Mouse (Mus musculus): Measurements from ENCODE around the gene Sipa1l1. TPM values are rescaled to one million over a fixed set of nuclear protein-coding genes. Genes with fewer than 3 reads are reported as not detected.
A peak's percentile ranks its signal among the peaks of the same experiment; 100 is the strongest.

The Sipa1l1 gene
- polyA plus RNA-seq, 1 experiment = 38.0 TPM

- TF ChIP-seq POLR2A (IDR thresholded peaks at IDR 0.05; ENCODE audit: low read depth, low read length) (no peak), CTCF (IDR thresholded peaks at IDR 0.05; ENCODE audit: borderline replicate concordance, insufficient read depth, low read length) (no peak)
- no peak overlapping the region for H3K4me3 ChIP-seq (ENCODE audit: insufficient read depth, low read length)
- H3K4me1 ChIP-seq (ENCODE audit: control insufficient read depth, insufficient read depth, low read length) = peaks cover 19% of the 10 kb centered on the region
- H3K27ac ChIP-seq (ENCODE audit: insufficient read depth, low read length) = no peak overlapping the region
Observed at GRCm38 (mm10) chr12:82234463-82235223, 65.5 kb downstream of the Sipa1l1 start.

GRCm38 (mm10) chr12:82237095-82237494 is 68.0 kb downstream of the Sipa1l1 start:
- no peak for TF ChIP-seq POLR2A (IDR thresholded peaks at IDR 0.05; ENCODE audit: low read depth, low read length)
- TF ChIP-seq CTCF (IDR thresholded peaks at IDR 0.05; ENCODE audit: borderline replicate concordance, insufficient read depth, low read length) = no peak
- peaks cover 8% of the 10 kb centered on the region for H3K4me1 ChIP-seq (ENCODE audit: control insufficient read depth, insufficient read depth, low read length)
- no peak overlapping the region for H3K27ac ChIP-seq (ENCODE audit: insufficient read depth, low read length)
- H3K4me3 ChIP-seq (ENCODE audit: insufficient read depth, low read length) = no peak overlapping the region

GRCm38 (mm10) chr12:82237946-82238345 is 68.8 kb downstream of the Sipa1l1 start:
- Histone ChIP-seq H3K27ac (ENCODE audit: insufficient read depth, low read length) (no peak overlapping the region), H3K4me3 (ENCODE audit: insufficient read depth, low read length) (no peak overlapping the region), H3K4me1 (ENCODE audit: control insufficient read depth, insufficient read depth, low read length) (peaks cover 8% of the 10 kb centered on the region)
- no peak for TF ChIP-seq POLR2A (IDR thresholded peaks at IDR 0.05; ENCODE audit: low read depth, low read length)
- no peak for TF ChIP-seq CTCF (IDR thresholded peaks at IDR 0.05; ENCODE audit: borderline replicate concordance, insufficient read depth, low read length)

- Histone ChIP-seq H3K27ac (ENCODE audit: insufficient read depth, low read length) (peak overlapping the region; percentile 39; the same call in 1 of the 2 replicates), H3K4me3 (ENCODE audit: insufficient read depth, low read length) (no peak overlapping the region), H3K4me1 (ENCODE audit: control insufficient read depth, insufficient read depth, low read length) (peaks cover 11% of the 10 kb centered on the region)
- TF ChIP-seq CTCF (IDR thresholded peaks at IDR 0.05; ENCODE audit: borderline replicate concordance, insufficient read depth, low read length) (no peak), POLR2A (IDR thresholded peaks at IDR 0.05; ENCODE audit: low read depth, low read length) (no peak)
Observed at GRCm38 (mm10) chr12:82240674-82241073, 71.6 kb downstream of the Sipa1l1 start.

DNA sequence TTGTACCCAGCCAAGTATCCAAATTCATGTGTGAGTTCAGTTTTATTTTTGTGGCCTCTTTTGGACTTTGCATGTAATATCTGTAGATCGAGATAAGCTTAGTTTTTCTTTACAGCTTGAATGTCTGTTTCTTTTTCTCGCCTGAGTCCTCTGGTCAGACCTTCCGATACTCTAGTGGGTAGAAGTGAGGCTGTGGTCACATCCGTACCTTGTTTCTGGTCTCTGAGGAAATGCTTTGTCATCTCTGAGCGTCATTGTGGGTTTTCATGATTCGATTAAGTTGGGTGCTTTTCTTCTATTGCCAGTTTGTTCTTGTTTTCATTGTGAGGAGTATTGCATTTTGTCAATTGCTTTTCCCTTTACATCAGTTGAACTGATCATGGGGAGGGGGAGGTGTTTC is 76.1 kb downstream of the Sipa1l1 start:
- Histone ChIP-seq H3K4me3 (ENCODE audit: insufficient read depth, low read length) (no peak overlapping the region), H3K27ac (ENCODE audit: insufficient read depth, low read length) (peak overlapping the region; percentile 39), H3K4me1 (ENCODE audit: control insufficient read depth, insufficient read depth, low read length) (peaks cover 7% of the 10 kb centered on the region)
- TF ChIP-seq CTCF (IDR thresholded peaks at IDR 0.05; ENCODE audit: borderline replicate concordance, insufficient read depth, low read length) (no peak), POLR2A (IDR thresholded peaks at IDR 0.05; ENCODE audit: low read depth, low read length) (no peak)

- Histone ChIP-seq H3K27ac (ENCODE audit: insufficient read depth, low read length) (peak overlapping the region; percentile 90), H3K4me3 (ENCODE audit: insufficient read depth, low read length) (no peak overlapping the region), H3K4me1 (ENCODE audit: control insufficient read depth, insufficient read depth, low read length) (peaks cover 7% of the 10 kb centered on the region)
- no peak for TF ChIP-seq CTCF (IDR thresholded peaks at IDR 0.05; ENCODE audit: borderline replicate concordance, insufficient read depth, low read length)
- TF ChIP-seq POLR2A (IDR thresholded peaks at IDR 0.05; ENCODE audit: low read depth, low read length) = no peak
Observed at GRCm38 (mm10) chr12:82246422-82246821, 77.3 kb downstream of the Sipa1l1 start.

- Histone ChIP-seq H3K4me1 (ENCODE audit: control insufficient read depth, insufficient read depth, low read length) (peaks cover 7% of the 10 kb centered on the region), H3K4me3 (ENCODE audit: insufficient read depth, low read length) (no peak overlapping the region), H3K27ac (ENCODE audit: insufficient read depth, low read length) (peak overlapping the region; percentile 90)
- TF ChIP-seq CTCF (IDR thresholded peaks at IDR 0.05; ENCODE audit: borderline replicate concordance, insufficient read depth, low read length) (no peak), POLR2A (IDR thresholded peaks at IDR 0.05; ENCODE audit: low read depth, low read length) (no peak)
Observed at GRCm38 (mm10) chr12:82247371-82248258, 78.5 kb downstream of the Sipa1l1 start.

GRCm38 (mm10) chr12:82248501-82248900 is 79.4 kb downstream of the Sipa1l1 start:
- H3K4me3 ChIP-seq (ENCODE audit: insufficient read depth, low read length) = no peak overlapping the region
- no peak for TF ChIP-seq CTCF (IDR thresholded peaks at IDR 0.05; ENCODE audit: borderline replicate concordance, insufficient read depth, low read length)
- no peak for TF ChIP-seq POLR2A (IDR thresholded peaks at IDR 0.05; ENCODE audit: low read depth, low read length)
- no peak overlapping the region for H3K27ac ChIP-seq (ENCODE audit: insufficient read depth, low read length)
- H3K4me1 ChIP-seq (ENCODE audit: control insufficient read depth, insufficient read depth, low read length) = peaks cover 10% of the 10 kb centered on the region

DNA sequence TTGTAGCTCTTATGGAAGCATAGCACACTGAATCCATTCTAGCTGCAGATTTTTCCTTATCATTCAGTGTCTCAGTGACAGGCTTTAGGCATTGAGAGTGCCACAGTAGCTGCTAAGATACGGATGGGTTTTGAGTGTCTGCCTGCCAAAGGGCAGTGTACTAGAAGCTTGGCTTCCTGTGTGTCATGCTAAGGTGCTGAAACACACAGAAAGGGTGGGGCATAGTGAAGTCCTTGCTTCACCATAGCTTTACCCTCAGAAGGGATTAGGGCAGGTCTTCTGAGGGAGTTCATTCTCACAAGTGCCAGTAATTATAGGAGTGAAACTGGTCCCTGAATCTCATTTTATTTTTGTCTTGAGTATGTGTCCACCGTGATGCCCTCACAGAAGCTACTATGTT is 82.2 kb downstream of the Sipa1l1 start:
- Histone ChIP-seq H3K4me3 (ENCODE audit: insufficient read depth, low read length) (no peak overlapping the region), H3K27ac (ENCODE audit: insufficient read depth, low read length) (no peak overlapping the region), H3K4me1 (ENCODE audit: control insufficient read depth, insufficient read depth, low read length) (peaks cover 16% of the 10 kb centered on the region)
- TF ChIP-seq CTCF (IDR thresholded peaks at IDR 0.05; ENCODE audit: borderline replicate concordance, insufficient read depth, low read length) (no peak), POLR2A (IDR thresholded peaks at IDR 0.05; ENCODE audit: low read depth, low read length) (no peak)

DNA sequence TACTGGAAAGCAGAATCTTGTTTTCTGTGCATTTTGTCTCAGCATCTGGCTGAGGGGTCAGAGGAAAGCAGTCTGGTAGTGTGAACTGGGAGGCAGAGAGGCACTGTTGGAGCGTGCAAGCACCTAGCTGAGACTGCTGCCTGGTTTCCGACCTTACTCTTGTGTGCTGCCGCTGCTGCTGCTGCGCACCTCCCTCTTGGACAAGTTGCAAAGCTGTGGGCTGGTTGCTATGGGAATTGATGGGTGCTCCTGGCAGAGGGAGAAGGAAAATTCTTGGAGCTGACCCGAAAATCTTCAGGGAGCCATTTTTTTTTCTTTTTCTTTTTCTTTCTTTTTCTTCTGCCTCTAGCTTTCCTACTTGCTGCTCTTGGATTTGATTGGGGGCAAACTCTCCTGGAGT is 85.0 kb downstream of the Sipa1l1 start:
- peaks cover 23% of the 10 kb centered on the region for H3K4me1 ChIP-seq (ENCODE audit: control insufficient read depth, insufficient read depth, low read length)
- H3K4me3 ChIP-seq (ENCODE audit: insufficient read depth, low read length) = no peak overlapping the region
- H3K27ac ChIP-seq (ENCODE audit: insufficient read depth, low read length) = peak overlapping the region; percentile 67
- TF ChIP-seq POLR2A (IDR thresholded peaks at IDR 0.05; ENCODE audit: low read depth, low read length) (no peak), CTCF (IDR thresholded peaks at IDR 0.05; ENCODE audit: borderline replicate concordance, insufficient read depth, low read length) (no peak)

Measured in embryonic fibroblast, embryonic 13.5 days (primary cell).